Mouse (Mus musculus): Measurements from ENCODE around the gene Arfip2. TPM values are rescaled to one million over a fixed set of nuclear protein-coding genes. Genes with fewer than 3 reads are reported as not detected.

Gene Arfip2
- polyA plus RNA-seq, 1 experiment from 2014 or later, result 92.0 TPM

GRCm38 (mm10) chr7:105608467-105608866 lies 31.7 kb downstream of the Arfip2 start:
- 91% methylated on average over 3 of the region's 3 CpGs for WGBS
- Histone ChIP-seq H3K36me3 (peaks cover 40% of the 10 kb centered on the region), H3K4me2 (no peak overlapping the region), H3K27ac (replicated peaks) (no peak overlapping the region), H3K4me3 (no peak overlapping the region), H3K9me3 (no peaks in the 10 kb centered on the region), H3K27me3 (no peaks in the 10 kb centered on the region), H3K4me1 (replicated peaks) (no peaks in the 10 kb centered on the region), H3K9ac (no peak overlapping the region)
- ATAC-seq (ENCODE audit: low FRiP score, low read depth), result no peak

GRCm38 (mm10) chr7:105602860-105603623 lies 37.2 kb downstream of the Arfip2 start:
- no peak overlapping the region for H3K9ac ChIP-seq
- no peaks in the 10 kb centered on the region for H3K27me3 ChIP-seq
- H3K36me3 ChIP-seq, result no peaks in the 10 kb centered on the region
- H3K4me2 ChIP-seq, result no peak overlapping the region
- no peaks in the 10 kb centered on the region for H3K4me1 ChIP-seq (replicated peaks)
- no peak overlapping the region for H3K27ac ChIP-seq (replicated peaks)
- no peaks in the 10 kb centered on the region for H3K9me3 ChIP-seq
- no peak overlapping the region for H3K4me3 ChIP-seq
- peak; percentile 76; the same call in 1 of the 2 replicates for ATAC-seq (ENCODE audit: low FRiP score, low read depth)
- WGBS, result 36% methylated on average over 9 of the region's 9 CpGs

DNA sequence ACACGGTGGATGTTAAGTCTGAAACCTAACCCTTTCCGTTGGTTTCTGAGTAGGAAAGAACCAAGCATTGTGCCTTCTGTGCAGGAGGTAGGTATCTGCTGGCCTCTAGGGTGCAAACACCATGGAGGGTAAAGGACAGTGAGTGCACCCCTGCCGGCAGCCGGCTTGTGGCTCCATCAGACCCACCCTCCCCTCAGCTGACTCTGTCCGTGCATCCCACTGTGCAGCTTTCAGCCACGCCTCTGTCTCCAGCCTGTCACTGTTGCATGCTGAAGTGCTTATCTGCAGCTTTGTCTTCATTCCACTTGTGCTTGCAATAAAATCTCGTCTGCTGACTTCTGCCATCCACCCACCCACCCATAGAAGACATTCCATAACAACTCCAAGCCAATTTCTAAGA lies 50.1 kb downstream of the Arfip2 start:
- Histone ChIP-seq H3K9me3 (no peaks in the 10 kb centered on the region), H3K36me3 (no peaks in the 10 kb centered on the region), H3K9ac (no peak overlapping the region), H3K4me2 (no peak overlapping the region), H3K27me3 (no peaks in the 10 kb centered on the region), H3K4me1 (replicated peaks) (no peaks in the 10 kb centered on the region), H3K4me3 (no peak overlapping the region), H3K27ac (replicated peaks) (no peak overlapping the region)
- no peak for ATAC-seq (ENCODE audit: low FRiP score, low read depth)
- WGBS, result 24% methylated on average over 7 of the region's 7 CpGs

DNA sequence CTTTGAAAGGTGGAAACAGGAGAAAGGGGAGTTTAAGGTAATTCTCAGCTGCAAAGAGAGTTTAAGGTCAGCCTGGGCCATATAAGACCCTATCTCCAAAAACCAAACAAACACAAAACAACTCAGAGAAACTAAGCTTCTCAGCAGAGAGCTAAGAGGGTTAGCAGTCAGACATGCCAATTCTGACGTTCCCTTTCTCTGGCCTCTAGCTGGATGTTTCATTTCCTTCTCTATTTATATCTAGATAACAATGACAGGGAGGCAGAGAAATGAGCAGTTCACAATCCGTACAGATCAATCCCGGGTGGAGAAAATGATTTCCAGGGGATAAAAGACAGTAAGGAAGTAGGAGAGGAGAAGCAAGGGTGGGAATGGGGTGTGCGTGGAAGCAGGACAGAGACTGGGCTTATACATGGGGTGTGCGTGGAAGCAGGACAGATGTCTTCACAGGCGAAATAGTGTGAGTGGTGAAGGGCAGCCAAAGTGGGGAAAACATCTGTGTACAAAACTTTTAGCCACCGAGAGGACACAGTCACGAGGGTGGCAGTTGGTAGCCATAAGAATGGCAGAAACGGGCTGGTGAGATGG lies 51.8 kb downstream of the Arfip2 start:
- Histone ChIP-seq H3K4me3 (no peak overlapping the region), H3K4me1 (replicated peaks) (no peaks in the 10 kb centered on the region), H3K4me2 (no peak overlapping the region), H3K9me3 (no peaks in the 10 kb centered on the region), H3K36me3 (no peaks in the 10 kb centered on the region), H3K27ac (replicated peaks) (no peak overlapping the region), H3K27me3 (no peaks in the 10 kb centered on the region), H3K9ac (no peak overlapping the region)
- ATAC-seq (ENCODE audit: low FRiP score, low read depth), result no peak
- WGBS, result 72% methylated on average over 9 of the region's 9 CpGs

Other genes starting within 250 kb of the Arfip2 start
- gene Fam160a2, start 240.4 kb downstream of the Arfip2 start, polyA plus RNA-seq (2015; fragmentation: Nextera tagmentation; extraction: Ambion mirVana), result 43.7 and 45.1 TPM in 2 replicates
- gene Cnga4, start 235.8 kb downstream of the Arfip2 start, polyA plus RNA-seq (2015; fragmentation: Nextera tagmentation; extraction: Ambion mirVana), result 0.08 and 0.12 TPM in 2 replicates
- 5.2 and 5.5 TPM in 2 replicates for gene Cckbr, start 214.7 kb downstream of the Arfip2 start, polyA plus RNA-seq (2015; fragmentation: Nextera tagmentation; extraction: Ambion mirVana)
- 37.6 and 41.2 TPM in 2 replicates for gene Cavin3, start 158.1 kb downstream of the Arfip2 start, polyA plus RNA-seq (2015; fragmentation: Nextera tagmentation; extraction: Ambion mirVana)
- gene Smpd1, start 86.1 kb downstream of the Arfip2 start, polyA plus RNA-seq (2015; fragmentation: Nextera tagmentation; extraction: Ambion mirVana), result 88.5 and 94.2 TPM in 2 replicates
- gene Apbb1, start 58.8 kb downstream of the Arfip2 start, polyA plus RNA-seq (2015; fragmentation: Nextera tagmentation; extraction: Ambion mirVana), result 294 and 330 TPM in 2 replicates
- gene Hpx, start 40.3 kb downstream of the Arfip2 start, polyA plus RNA-seq (2015; fragmentation: Nextera tagmentation; extraction: Ambion mirVana), result 0.39 TPM in 1 of 2 replicates, not detected in the other
- 106 and 112 TPM in 2 replicates for gene Trim3, start 6.8 kb downstream of the Arfip2 start, polyA plus RNA-seq (2015; fragmentation: Nextera tagmentation; extraction: Ambion mirVana)
- gene Timm10b, start 360 bp downstream of the Arfip2 start, polyA plus RNA-seq (2015; fragmentation: Nextera tagmentation; extraction: Ambion mirVana), result 145 and 150 TPM in 2 replicates
- gene Gm45799, start 136 bp upstream of the Arfip2 start, polyA plus RNA-seq (2015; fragmentation: Nextera tagmentation; extraction: Ambion mirVana), result 18.2 and 18.7 TPM in 2 replicates
- 1.1 and 1.3 TPM in 2 replicates for gene Dnhd1, start 10.4 kb upstream of the Arfip2 start, polyA plus RNA-seq (2015; fragmentation: Nextera tagmentation; extraction: Ambion mirVana)
- 199 and 201 TPM in 2 replicates for gene Ilk, start 96.2 kb upstream of the Arfip2 start, polyA plus RNA-seq (2015; fragmentation: Nextera tagmentation; extraction: Ambion mirVana)
- gene Rrp8, start 97.0 kb upstream of the Arfip2 start, polyA plus RNA-seq (2015; fragmentation: Nextera tagmentation; extraction: Ambion mirVana), result 24.9 and 26.0 TPM in 2 replicates
- 100 and 110 TPM in 2 replicates for gene Taf10, start 103.9 kb upstream of the Arfip2 start, polyA plus RNA-seq (2015; fragmentation: Nextera tagmentation; extraction: Ambion mirVana)
- gene Tpp1, start 111.8 kb upstream of the Arfip2 start, polyA plus RNA-seq (2015; fragmentation: Nextera tagmentation; extraction: Ambion mirVana), result 45.7 and 46.2 TPM in 2 replicates
- 14.3 and 14.8 TPM in 2 replicates for gene Dchs1, start 147.2 kb upstream of the Arfip2 start, polyA plus RNA-seq (2015; fragmentation: Nextera tagmentation; extraction: Ambion mirVana)
- 178 and 195 TPM in 2 replicates for gene Mrpl17, start 170.7 kb upstream of the Arfip2 start, polyA plus RNA-seq (2015; fragmentation: Nextera tagmentation; extraction: Ambion mirVana)